Mouse (Mus musculus) heart, embryonic 13.5 days (tissue): Measurements from ENCODE around the gene Aig1. TPM values are rescaled to one million over a fixed set of nuclear protein-coding genes. Genes with fewer than 3 reads are reported as not detected.

ENCODE experiments used
- ATAC-seq: fragments of 200-750 bp; cut with Nextera tagmentation; 2 replicates; pipeline ENCODE4 v1.8.0; 2017; ENCODE audit warnings: moderate TSS enrichment; ENCODE audit not compliant: insufficient number of reproducible peaks, low FRiP score, low TSS enrichment; ENCODE audit errors: extremely low read depth
- H3K27ac ChIP-seq: fragments of 300-500 bp; sonication (generic); replicated peaks from 2 replicates; pipeline ENCODE4 v1.5.1; 2015; ENCODE audit warnings: moderate library complexity, mild to moderate bottlenecking, inconsistent platforms
- H3K27me3 ChIP-seq: fragments of 300-500 bp; sonication (generic); replicated peaks from 2 replicates; pipeline ENCODE4 v1.6.1; 2015; ENCODE audit warnings: mild to moderate bottlenecking, inconsistent platforms
- H3K36me3 ChIP-seq: fragments of 300-500 bp; sonication (generic); 2 replicates; pipeline ENCODE4 v1.6.1; 2015; ENCODE audit warnings: mild to moderate bottlenecking, inconsistent platforms
- H3K4me1 ChIP-seq: fragments of 300-500 bp; sonication (generic); 2 replicates; pipeline ENCODE4 v1.6.1; 2015; ENCODE audit warnings: inconsistent platforms
- H3K4me2 ChIP-seq: fragments of 300-500 bp; sonication (generic); 2 replicates; pipeline ENCODE4 v1.6.1; 2015; ENCODE audit warnings: inconsistent platforms, mild to moderate bottlenecking, moderate library complexity
- H3K4me3 ChIP-seq: fragments of 300-500 bp; sonication (generic); 2 replicates; pipeline ENCODE4 v1.5.1; 2015; ENCODE audit warnings: moderate library complexity, mild to moderate bottlenecking, inconsistent platforms
- H3K9ac ChIP-seq: fragments of 300-500 bp; sonication (generic); 2 replicates; pipeline ENCODE4 v1.6.1; 2015; ENCODE audit warnings: inconsistent platforms, mild to moderate bottlenecking, moderate library complexity
- H3K9me3 ChIP-seq: fragments of 300-500 bp; sonication (generic); 2 replicates; pipeline ENCODE4 v1.6.1; 2016; ENCODE audit warnings: inconsistent platforms
- WGBS: fragments of 180-500 bp; shearing (Covaris S2); methylation state at CpG from one replicate; pipeline ENCODE4 v1.1.7; 2015; ENCODE audit warnings: mixed read lengths; 5-methylcytosine and 5-hydroxymethylcytosine counted together
- polyA plus RNA-seq: library from polyadenylated mRNA; unstranded; fragments of >200 nt; fragmentation: Nextera tagmentation; extraction: Ambion mirVana; gene quantifications from 2 replicates; pipeline ENCODE4 v1.2.1, GENCODE M21; 2015

Aig1 gene
- polyA plus RNA-seq, 1 experiment from 2014 or later, result 52.3 TPM

GRCm38 (mm10) chr10:13844864-13845263, 23.9 kb downstream of the Aig1 start:
- ATAC-seq, result no peak
- Histone ChIP-seq H3K9ac (no peak overlapping the region), H3K27me3 (no peaks in the 10 kb centered on the region), H3K4me3 (no peak overlapping the region), H3K4me1 (peaks cover 41% of the 10 kb centered on the region), H3K36me3 (no peaks in the 10 kb centered on the region), H3K9me3 (no peaks in the 10 kb centered on the region), H3K4me2 (no peak overlapping the region), H3K27ac (no peak overlapping the region)
- WGBS, result 72% methylated on average over 4 of the region's 4 CpGs

DNA sequence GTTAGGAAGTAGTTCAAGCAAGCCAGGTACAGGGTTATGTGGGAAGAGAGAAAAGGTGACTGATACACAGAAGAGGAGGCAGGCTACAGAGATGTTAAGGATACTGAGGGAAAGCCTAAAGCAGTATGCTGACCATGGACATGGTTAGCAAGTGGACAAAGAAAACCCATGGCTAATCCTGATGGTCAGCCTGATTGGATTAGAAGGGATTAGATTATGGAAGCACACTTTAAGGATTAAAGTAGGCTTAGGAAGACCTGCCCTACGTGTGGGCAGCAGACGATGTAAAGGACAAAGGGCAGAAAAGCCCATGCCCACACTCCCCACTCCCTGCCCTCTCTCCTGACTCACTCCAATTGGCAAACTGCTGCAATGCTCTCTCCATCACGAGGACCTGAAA, 25.0 kb downstream of the Aig1 start:
- Histone ChIP-seq H3K36me3 (no peaks in the 10 kb centered on the region), H3K9ac (no peak overlapping the region), H3K27me3 (no peaks in the 10 kb centered on the region), H3K4me3 (no peak overlapping the region), H3K27ac (no peak overlapping the region), H3K9me3 (no peaks in the 10 kb centered on the region), H3K4me1 (peaks cover 37% of the 10 kb centered on the region), H3K4me2 (no peak overlapping the region)
- 64% methylated on average over 3 of the region's 3 CpGs for WGBS
- ATAC-seq, result no peak

DNA sequence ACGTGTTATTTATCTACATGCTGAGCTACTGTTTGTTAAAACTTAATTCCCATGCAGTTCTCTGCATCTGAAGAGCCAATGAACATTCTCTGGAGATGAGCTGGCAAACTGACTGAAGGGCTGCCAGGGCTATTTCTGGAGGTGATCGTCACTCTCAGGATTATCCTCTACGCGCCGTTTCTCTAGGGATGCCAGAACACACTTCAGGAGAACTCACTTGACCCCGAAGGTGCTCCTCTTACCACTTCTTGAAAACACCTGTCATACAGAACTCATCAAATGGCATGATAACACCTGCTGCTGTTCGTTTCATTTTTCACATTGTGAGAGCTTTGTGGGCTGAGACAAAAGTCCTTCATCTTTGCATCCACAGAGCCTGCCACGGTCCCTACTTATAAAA, 25.9 kb downstream of the Aig1 start:
- no peaks in the 10 kb centered on the region for H3K36me3 ChIP-seq
- peak; percentile 58; the same call in 1 of the 2 replicates for ATAC-seq
- peak overlapping the region; percentile 42; the same call in 1 of the 2 replicates for H3K27ac ChIP-seq
- H3K9me3 ChIP-seq, result no peaks in the 10 kb centered on the region
- no peak overlapping the region for H3K4me3 ChIP-seq
- WGBS, result 34% methylated on average over 8 of the region's 8 CpGs
- H3K27me3 ChIP-seq, result no peaks in the 10 kb centered on the region
- peak overlapping the region; percentile 48 for H3K4me2 ChIP-seq
- H3K4me1 ChIP-seq, result peaks cover 30% of the 10 kb centered on the region
- H3K9ac ChIP-seq, result no peak overlapping the region

- H3K9ac ChIP-seq, result no peak overlapping the region
- H3K9me3 ChIP-seq, result no peaks in the 10 kb centered on the region
- H3K4me1 ChIP-seq, result peaks cover 19% of the 10 kb centered on the region
- no peak overlapping the region for H3K27ac ChIP-seq
- no peak overlapping the region for H3K4me3 ChIP-seq
- ATAC-seq, result no peak
- H3K4me2 ChIP-seq, result no peak overlapping the region
- 76% methylated on average over 6 of the region's 6 CpGs for WGBS
- H3K27me3 ChIP-seq, result no peaks in the 10 kb centered on the region
- H3K36me3 ChIP-seq, result no peaks in the 10 kb centered on the region
These were observed 30.2 kb downstream of the Aig1 start for GRCm38 (mm10) chr10:13838511-13839126.

DNA sequence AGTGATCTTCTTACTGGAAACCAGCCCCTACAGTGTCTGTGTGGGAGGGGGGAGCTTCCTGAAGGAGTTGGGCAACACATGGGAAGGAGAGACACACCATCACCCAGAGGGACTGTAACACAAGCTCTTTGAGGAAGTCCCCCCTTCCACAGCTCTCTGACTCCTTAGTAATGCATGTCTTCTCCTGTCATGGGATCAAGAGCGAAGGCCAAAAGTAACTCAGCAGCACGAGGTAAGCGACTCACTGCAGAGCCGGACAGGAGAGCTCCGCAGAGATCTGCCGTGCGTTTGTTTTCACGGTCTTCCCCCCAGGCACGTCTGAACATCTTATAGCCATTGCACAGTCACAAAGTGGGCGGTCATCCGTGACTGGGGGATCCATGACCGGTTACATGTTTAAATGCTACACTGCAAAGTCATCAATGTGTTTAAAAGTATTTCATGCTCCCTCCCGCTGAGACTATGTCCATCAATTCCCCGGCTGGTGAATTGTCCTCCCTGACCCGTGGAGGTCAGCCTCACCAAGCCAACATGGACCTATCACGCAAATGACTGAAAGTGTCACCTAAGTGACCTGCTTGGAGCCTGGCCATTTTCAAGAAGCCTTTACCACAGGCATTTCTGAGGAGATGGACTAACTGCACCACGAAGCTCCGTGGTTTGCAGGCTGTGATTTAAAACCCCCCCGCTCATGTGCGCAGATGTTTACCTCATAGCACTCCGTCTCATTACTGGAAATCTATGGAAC, 30.9 kb downstream of the Aig1 start:
- Histone ChIP-seq H3K27me3 (no peaks in the 10 kb centered on the region), H3K9me3 (no peaks in the 10 kb centered on the region), H3K4me1 (peaks cover 13% of the 10 kb centered on the region), H3K4me2 (no peak overlapping the region), H3K27ac (no peak overlapping the region), H3K9ac (no peak overlapping the region), H3K36me3 (no peaks in the 10 kb centered on the region), H3K4me3 (no peak overlapping the region)
- 82% methylated on average over 21 of the region's 21 CpGs for WGBS
- no peak for ATAC-seq

GRCm38 (mm10) chr10:13836956-13837355, 31.8 kb downstream of the Aig1 start:
- Histone ChIP-seq H3K36me3 (no peaks in the 10 kb centered on the region), H3K4me1 (peaks cover 10% of the 10 kb centered on the region), H3K27ac (no peak overlapping the region), H3K9me3 (no peaks in the 10 kb centered on the region), H3K27me3 (no peaks in the 10 kb centered on the region), H3K4me3 (no peak overlapping the region), H3K4me2 (no peak overlapping the region), H3K9ac (no peak overlapping the region)
- no peak for ATAC-seq
- 83% methylated on average over 9 of the region's 9 CpGs for WGBS

DNA sequence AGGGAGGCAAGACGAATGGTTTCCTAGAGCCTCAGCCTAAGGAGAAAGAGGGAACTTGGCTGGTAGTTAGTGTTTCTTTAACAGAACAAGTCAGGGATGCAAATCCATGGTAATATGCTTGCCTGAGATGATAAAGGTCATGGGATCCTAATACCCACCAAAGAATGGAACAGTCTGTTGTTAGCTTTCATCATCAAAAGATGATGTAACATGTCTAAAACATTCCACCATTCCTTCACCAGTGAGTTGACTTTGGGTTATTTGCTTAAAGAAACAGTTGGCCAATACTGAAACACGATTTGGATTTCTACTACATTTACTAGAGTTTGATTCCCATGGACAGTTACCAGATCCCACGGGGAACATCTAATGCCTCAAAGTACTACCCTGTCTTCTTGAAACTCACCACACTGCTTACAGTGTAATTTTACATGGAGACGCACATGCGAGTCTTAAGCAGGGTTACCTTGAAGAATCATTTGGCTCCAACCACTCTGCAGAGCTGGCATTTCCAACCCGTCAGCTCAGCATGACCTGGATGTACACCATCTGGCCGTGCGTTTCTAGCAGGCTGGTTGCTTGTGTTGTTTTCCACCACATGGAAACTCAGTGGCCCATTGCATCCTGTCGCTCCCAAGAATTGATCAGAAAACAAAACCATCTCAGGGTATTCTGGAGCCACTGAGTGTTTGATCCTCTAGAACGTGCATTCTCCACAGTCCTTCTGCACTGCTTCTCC, 32.9 kb downstream of the Aig1 start:
- peaks cover 8% of the 10 kb centered on the region; the same call in 1 of the 2 replicates for H3K4me1 ChIP-seq
- H3K27me3 ChIP-seq, result no peaks in the 10 kb centered on the region
- H3K9ac ChIP-seq, result no peak overlapping the region
- 83% methylated on average over 10 of the region's 10 CpGs for WGBS
- H3K9me3 ChIP-seq, result no peaks in the 10 kb centered on the region
- no peak overlapping the region for H3K4me3 ChIP-seq
- H3K4me2 ChIP-seq, result no peak overlapping the region
- no peak for ATAC-seq
- H3K27ac ChIP-seq, result no peak overlapping the region
- H3K36me3 ChIP-seq, result no peaks in the 10 kb centered on the region

GRCm38 (mm10) chr10:13834056-13834455, 34.7 kb downstream of the Aig1 start:
- H3K27ac ChIP-seq, result no peak overlapping the region
- no peak overlapping the region for H3K4me3 ChIP-seq
- no peaks in the 10 kb centered on the region for H3K27me3 ChIP-seq
- H3K9me3 ChIP-seq, result no peaks in the 10 kb centered on the region
- WGBS, result 61% methylated on average over 7 of the region's 7 CpGs
- no peak for ATAC-seq
- peaks cover 4% of the 10 kb centered on the region for H3K36me3 ChIP-seq
- no peak overlapping the region for H3K4me2 ChIP-seq
- peaks cover 8% of the 10 kb centered on the region; the same call in 1 of the 2 replicates for H3K4me1 ChIP-seq
- H3K9ac ChIP-seq, result no peak overlapping the region

GRCm38 (mm10) chr10:13833066-13833566, 35.7 kb downstream of the Aig1 start:
- no peak for ATAC-seq
- H3K36me3 ChIP-seq, result peaks cover 13% of the 10 kb centered on the region
- H3K4me2 ChIP-seq, result no peak overlapping the region
- no peak overlapping the region for H3K4me3 ChIP-seq
- 83% methylated on average over 12 of the region's 12 CpGs for WGBS
- H3K4me1 ChIP-seq, result peaks cover 8% of the 10 kb centered on the region; the same call in 1 of the 2 replicates
- H3K27ac ChIP-seq, result no peak overlapping the region
- H3K9ac ChIP-seq, result no peak overlapping the region
- no peaks in the 10 kb centered on the region for H3K27me3 ChIP-seq
- no peaks in the 10 kb centered on the region for H3K9me3 ChIP-seq

- H3K36me3 ChIP-seq, result peaks cover 19% of the 10 kb centered on the region
- H3K27me3 ChIP-seq, result no peaks in the 10 kb centered on the region
- no peak overlapping the region for H3K9ac ChIP-seq
- no peak overlapping the region for H3K4me2 ChIP-seq
- no peak for ATAC-seq
- H3K4me3 ChIP-seq, result no peak overlapping the region
- WGBS, result 75% methylated on average over 7 of the region's 7 CpGs
- H3K9me3 ChIP-seq, result no peaks in the 10 kb centered on the region
- H3K4me1 ChIP-seq, result peaks cover 8% of the 10 kb centered on the region; the same call in 1 of the 2 replicates
- H3K27ac ChIP-seq, result no peak overlapping the region
These were observed 36.2 kb downstream of the Aig1 start for GRCm38 (mm10) chr10:13832546-13833033.

DNA sequence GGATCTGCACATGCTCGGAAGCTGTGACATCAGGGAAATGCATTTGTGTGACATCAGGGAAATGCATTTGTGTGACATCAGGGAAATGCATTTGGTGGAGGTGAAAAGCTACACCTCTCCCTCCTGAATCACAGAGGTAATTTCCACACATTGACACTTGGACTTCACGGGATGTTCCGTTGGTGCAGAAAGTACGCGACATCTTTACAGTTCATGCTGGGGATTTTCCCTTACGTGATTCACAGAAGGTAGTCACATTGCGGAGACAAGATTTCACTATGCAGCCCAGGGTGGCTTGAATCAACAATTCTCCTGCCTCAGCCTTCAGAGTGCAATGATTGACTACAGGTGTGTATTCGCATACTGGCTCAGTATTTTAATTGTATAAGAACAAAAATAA, 41.6 kb downstream of the Aig1 start:
- 95% methylated on average over 8 of the region's 8 CpGs for WGBS
- no peaks in the 10 kb centered on the region for H3K9me3 ChIP-seq
- H3K4me3 ChIP-seq, result no peak overlapping the region
- no peaks in the 10 kb centered on the region for H3K27me3 ChIP-seq
- H3K4me1 ChIP-seq, result no peaks in the 10 kb centered on the region
- no peak overlapping the region for H3K4me2 ChIP-seq
- H3K36me3 ChIP-seq, result peaks cover 34% of the 10 kb centered on the region
- H3K9ac ChIP-seq, result no peak overlapping the region
- no peak overlapping the region for H3K27ac ChIP-seq
- no peak for ATAC-seq
